Mouse (Mus musculus): ENCODE measurements at regions not wholly inside any gene's neighbourhood (a gene's known extent, or its start where the extent isn't known, plus 50 kb on each side); places are given as distances from the start of the nearest gene placed in this dataset.

- ATAC-seq (ENCODE audit: low FRiP score, low TSS enrichment) (no peak), DNase-seq (ENCODE audit: low spot score) (no peak)
- no peak for TF ChIP-seq CTCF (IDR thresholded peaks at IDR 0.05; ENCODE audit: low read depth)
- no peak for TF ChIP-seq EP300 (optimal IDR thresholded peaks at IDR 0.05)
- no peak overlapping the region for H3K4me2 ChIP-seq (replicated peaks; ENCODE audit: low read depth)
- no peak overlapping the region for H3K27ac ChIP-seq (replicated peaks)
- H3K9ac ChIP-seq (ENCODE audit: low read length) = no peak overlapping the region
- no peaks in the 10 kb centered on the region for H3K9me3 ChIP-seq (ENCODE audit: control insufficient read depth, low read length)
- no peak overlapping the region for H3K4me3 ChIP-seq (ENCODE audit: low read depth, low read length)
- H3K27me3 ChIP-seq (ENCODE audit: control insufficient read depth, insufficient read depth, low read length) = no peaks in the 10 kb centered on the region
- no peaks in the 10 kb centered on the region for H3K4me1 ChIP-seq (replicated peaks; ENCODE audit: control insufficient read depth, insufficient read depth)
- no peaks in the 10 kb centered on the region for H3K36me3 ChIP-seq (ENCODE audit: control insufficient read depth, insufficient read depth, low read length)
These were observed 205.9 kb upstream of the Grm7 start for GRCm38 (mm10) chr6:110439509-110439908.

GRCm38 (mm10) chr6:110463370-110463769, 182.0 kb upstream of the Grm7 start:
- Histone ChIP-seq H3K27me3 (ENCODE audit: control insufficient read depth, insufficient read depth, low read length) (no peaks in the 10 kb centered on the region), H3K4me1 (replicated peaks; ENCODE audit: control insufficient read depth, insufficient read depth) (no peaks in the 10 kb centered on the region), H3K9ac (ENCODE audit: low read length) (no peak overlapping the region), H3K4me3 (ENCODE audit: low read depth, low read length) (no peak overlapping the region), H3K9me3 (ENCODE audit: control insufficient read depth, low read length) (no peaks in the 10 kb centered on the region), H3K36me3 (ENCODE audit: control insufficient read depth, insufficient read depth, low read length) (no peaks in the 10 kb centered on the region), H3K27ac (replicated peaks) (no peak overlapping the region), H3K4me2 (replicated peaks; ENCODE audit: low read depth) (no peak overlapping the region)
- DNase-seq (ENCODE audit: low spot score) = no peak
- ATAC-seq (ENCODE audit: low FRiP score, low TSS enrichment) = no peak
- TF ChIP-seq CTCF (IDR thresholded peaks at IDR 0.05; ENCODE audit: low read depth) = no peak
- no peak for TF ChIP-seq EP300 (optimal IDR thresholded peaks at IDR 0.05)
- WGBS = 39% methylated on average over 1 of the region's 1 CpGs

- Histone ChIP-seq H3K9me3 (ENCODE audit: control insufficient read depth, low read length) (no peaks in the 10 kb centered on the region), H3K4me3 (ENCODE audit: low read depth, low read length) (no peak overlapping the region), H3K36me3 (ENCODE audit: control insufficient read depth, insufficient read depth, low read length) (no peaks in the 10 kb centered on the region), H3K4me2 (replicated peaks; ENCODE audit: low read depth) (no peak overlapping the region), H3K4me1 (replicated peaks; ENCODE audit: control insufficient read depth, insufficient read depth) (no peaks in the 10 kb centered on the region), H3K27ac (replicated peaks) (no peak overlapping the region), H3K27me3 (ENCODE audit: control insufficient read depth, insufficient read depth, low read length) (no peaks in the 10 kb centered on the region), H3K9ac (ENCODE audit: low read length) (no peak overlapping the region)
- TF ChIP-seq EP300 (optimal IDR thresholded peaks at IDR 0.05) (no peak), CTCF (IDR thresholded peaks at IDR 0.05; ENCODE audit: low read depth) (no peak)
- DNase-seq (ENCODE audit: low spot score) = no peak
- ATAC-seq (ENCODE audit: low FRiP score, low TSS enrichment) = no peak
These were observed 177.7 kb upstream of the Grm7 start for GRCm38 (mm10) chr6:110467661-110468060.

- Histone ChIP-seq H3K27me3 (ENCODE audit: control insufficient read depth, insufficient read depth, low read length) (no peaks in the 10 kb centered on the region), H3K27ac (replicated peaks) (no peak overlapping the region), H3K4me1 (replicated peaks; ENCODE audit: control insufficient read depth, insufficient read depth) (no peaks in the 10 kb centered on the region), H3K36me3 (ENCODE audit: control insufficient read depth, insufficient read depth, low read length) (no peaks in the 10 kb centered on the region), H3K9ac (ENCODE audit: low read length) (no peak overlapping the region), H3K4me3 (ENCODE audit: low read depth, low read length) (no peak overlapping the region), H3K4me2 (replicated peaks; ENCODE audit: low read depth) (no peak overlapping the region), H3K9me3 (ENCODE audit: control insufficient read depth, low read length) (no peaks in the 10 kb centered on the region)
- DNase-seq (ENCODE audit: low spot score) (no peak), ATAC-seq (ENCODE audit: low FRiP score, low TSS enrichment) (no peak)
- WGBS = 73% methylated on average over 2 of the region's 2 CpGs
- TF ChIP-seq EP300 (optimal IDR thresholded peaks at IDR 0.05) (no peak), CTCF (IDR thresholded peaks at IDR 0.05; ENCODE audit: low read depth) (no peak)
These were observed 139.5 kb upstream of the Grm7 start for GRCm38 (mm10) chr6:110505861-110506260.

GRCm38 (mm10) chr6:110510494-110510893, 134.9 kb upstream of the Grm7 start:
- no peaks in the 10 kb centered on the region for H3K27me3 ChIP-seq (ENCODE audit: control insufficient read depth, insufficient read depth, low read length)
- H3K4me2 ChIP-seq (replicated peaks; ENCODE audit: low read depth) = no peak overlapping the region
- TF ChIP-seq CTCF (IDR thresholded peaks at IDR 0.05; ENCODE audit: low read depth) = no peak
- TF ChIP-seq EP300 (optimal IDR thresholded peaks at IDR 0.05) = no peak
- H3K9me3 ChIP-seq (ENCODE audit: control insufficient read depth, low read length) = no peaks in the 10 kb centered on the region
- H3K36me3 ChIP-seq (ENCODE audit: control insufficient read depth, insufficient read depth, low read length) = no peaks in the 10 kb centered on the region
- H3K9ac ChIP-seq (ENCODE audit: low read length) = no peak overlapping the region
- H3K27ac ChIP-seq (replicated peaks) = no peak overlapping the region
- no peak for DNase-seq (ENCODE audit: low spot score)
- no peak overlapping the region for H3K4me3 ChIP-seq (ENCODE audit: low read depth, low read length)
- no peak for ATAC-seq (ENCODE audit: low FRiP score, low TSS enrichment)
- H3K4me1 ChIP-seq (replicated peaks; ENCODE audit: control insufficient read depth, insufficient read depth) = no peaks in the 10 kb centered on the region

- WGBS = 71% methylated on average over 4 of the region's 4 CpGs
- Histone ChIP-seq H3K27ac (replicated peaks) (no peak overlapping the region), H3K9me3 (ENCODE audit: control insufficient read depth, low read length) (no peaks in the 10 kb centered on the region), H3K4me3 (ENCODE audit: low read depth, low read length) (no peak overlapping the region), H3K9ac (ENCODE audit: low read length) (no peak overlapping the region), H3K4me2 (replicated peaks; ENCODE audit: low read depth) (no peak overlapping the region), H3K4me1 (replicated peaks; ENCODE audit: control insufficient read depth, insufficient read depth) (no peaks in the 10 kb centered on the region), H3K27me3 (ENCODE audit: control insufficient read depth, insufficient read depth, low read length) (no peaks in the 10 kb centered on the region), H3K36me3 (ENCODE audit: control insufficient read depth, insufficient read depth, low read length) (no peaks in the 10 kb centered on the region)
- TF ChIP-seq EP300 (optimal IDR thresholded peaks at IDR 0.05) (no peak), CTCF (IDR thresholded peaks at IDR 0.05; ENCODE audit: low read depth) (no peak)
- no peak for DNase-seq (ENCODE audit: low spot score)
- ATAC-seq (ENCODE audit: low FRiP score, low TSS enrichment) = no peak
These were observed 106.6 kb upstream of the Grm7 start for GRCm38 (mm10) chr6:110538731-110539191.

All from stomach, postnatal 0 days (tissue).